Mouse (Mus musculus) kidney, postnatal 10 days (tissue): ENCODE data around the gene Adamts15.
A peak's percentile ranks its signal among the peaks of the same experiment; 100 is the strongest.

Source experiments
- DNase-seq: peaks from one replicate; pipeline ENCODE4 v3.0.0; 2021; ENCODE audit warnings: mixed read lengths

Adamts15 gene

DNA sequence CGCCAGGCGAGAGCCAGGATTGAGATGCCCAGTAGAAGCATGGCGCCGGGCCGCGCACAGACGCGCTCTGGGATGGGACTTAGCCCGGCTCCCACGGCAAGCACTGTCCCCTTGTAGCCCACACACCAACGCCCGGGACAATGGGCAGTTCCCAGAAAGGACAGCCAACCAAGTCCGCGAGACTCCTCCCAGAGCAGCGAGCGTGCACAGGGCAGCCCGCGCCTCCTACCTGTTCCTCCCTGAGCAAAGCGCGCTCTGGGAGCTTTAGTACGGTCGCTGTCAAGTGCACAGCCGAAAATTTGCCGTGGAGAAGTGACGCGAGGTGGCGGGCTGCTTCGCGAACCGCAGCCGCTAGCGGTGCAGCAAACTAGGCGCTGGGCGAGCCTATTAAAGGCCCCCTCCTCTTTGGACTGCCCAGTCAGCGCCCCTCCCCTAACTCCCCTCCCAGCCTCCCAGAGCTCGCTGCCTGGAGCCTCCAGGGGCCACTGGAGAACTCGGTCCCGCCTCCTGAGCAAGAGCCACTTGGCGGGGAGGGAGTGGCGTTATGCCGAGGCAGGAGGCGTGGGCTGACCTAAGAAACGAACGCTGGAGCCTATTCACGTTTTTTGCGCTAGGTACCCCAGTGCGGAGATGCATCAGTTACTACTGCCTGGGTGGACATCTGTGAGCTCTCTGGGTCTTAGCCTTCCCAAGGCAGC, at the start of gene Adamts15:
Gene Adamts15, minus strand, starts transcription at position 256 of the 698 bp plus-strand sequence.
- DNase-seq, result peak; percentile 87

DNA sequence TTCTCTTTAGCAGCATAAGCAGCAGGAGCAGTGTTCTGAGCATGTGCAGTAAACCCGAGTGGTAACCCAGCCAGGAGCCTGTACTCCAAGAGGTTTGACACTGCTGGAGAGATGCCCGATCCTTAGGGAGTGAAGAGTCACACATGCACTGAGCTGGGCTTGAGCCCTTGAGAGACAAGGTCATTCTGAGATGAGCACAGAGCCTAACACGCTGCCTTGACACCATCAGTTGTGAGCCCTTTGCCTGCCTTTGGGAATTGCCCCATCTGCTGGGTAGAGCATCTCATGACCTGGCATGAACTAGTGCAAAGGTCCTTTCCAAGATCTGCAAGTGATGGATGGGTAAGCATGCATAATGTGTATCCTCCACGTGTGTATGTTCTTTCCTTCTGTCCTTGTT, 49.7 kb upstream of the Adamts15 start:
- DNase-seq, result no peak

DNA sequence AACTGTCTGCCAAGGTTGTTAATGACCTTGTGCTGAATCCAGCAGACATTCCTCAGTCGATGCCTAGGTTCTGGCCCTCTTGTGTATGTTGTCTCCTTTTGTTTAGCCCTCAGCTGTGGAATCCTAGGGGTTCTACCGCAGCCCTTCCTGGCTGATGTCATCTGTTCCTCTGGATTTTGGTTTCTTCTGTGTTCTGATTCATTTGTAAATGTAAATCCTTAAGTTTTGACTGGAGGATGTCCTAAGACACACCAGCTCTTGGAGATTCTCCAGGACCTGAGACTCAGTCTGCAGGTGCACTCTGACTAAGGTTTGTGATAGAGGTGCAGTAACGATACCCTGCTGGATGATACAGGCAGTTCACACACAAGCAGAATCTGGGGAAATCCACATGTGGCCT, 47.7 kb upstream of the Adamts15 start:
- DNase-seq, result no peak

DNA sequence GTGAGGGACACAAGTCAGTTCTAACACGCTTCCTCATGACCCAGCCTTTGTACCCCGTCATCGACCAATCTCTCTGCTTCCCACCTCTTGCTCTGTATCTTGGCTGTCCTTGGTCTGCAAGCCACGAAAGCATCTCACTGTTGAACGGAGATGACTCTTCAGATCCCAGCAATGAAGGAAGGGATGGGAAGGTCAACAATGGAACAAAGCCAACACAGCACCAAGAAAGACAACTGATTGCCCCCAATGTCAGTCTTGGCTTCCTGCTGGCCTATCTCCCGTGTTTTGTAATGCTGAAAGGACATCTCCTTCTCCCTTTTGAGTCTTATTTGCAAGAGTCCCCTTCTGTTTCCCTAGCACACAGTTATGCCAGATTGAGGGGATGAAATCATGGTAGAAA, 45.9 kb upstream of the Adamts15 start:
- DNase-seq, result no peak

DNA sequence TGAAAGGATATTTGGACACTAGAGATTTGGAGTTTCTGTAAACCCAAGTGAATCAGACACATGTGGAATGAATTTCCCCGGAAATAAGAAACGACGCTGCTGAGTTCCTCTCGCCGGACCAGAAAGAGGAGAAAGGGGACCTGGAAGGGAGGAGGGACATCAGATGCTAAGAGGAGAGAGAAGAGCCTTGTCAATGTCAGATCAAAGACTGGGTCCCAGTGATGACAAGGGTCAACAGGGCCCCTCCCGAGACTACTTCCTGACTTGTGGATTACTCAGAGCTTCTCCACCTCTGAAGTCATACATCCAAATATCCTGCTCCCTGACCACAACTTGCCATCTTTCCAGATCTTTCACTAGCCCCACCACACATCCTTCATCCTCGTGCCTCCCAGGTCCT, 44.6 kb upstream of the Adamts15 start:
- no peak for DNase-seq

DNA sequence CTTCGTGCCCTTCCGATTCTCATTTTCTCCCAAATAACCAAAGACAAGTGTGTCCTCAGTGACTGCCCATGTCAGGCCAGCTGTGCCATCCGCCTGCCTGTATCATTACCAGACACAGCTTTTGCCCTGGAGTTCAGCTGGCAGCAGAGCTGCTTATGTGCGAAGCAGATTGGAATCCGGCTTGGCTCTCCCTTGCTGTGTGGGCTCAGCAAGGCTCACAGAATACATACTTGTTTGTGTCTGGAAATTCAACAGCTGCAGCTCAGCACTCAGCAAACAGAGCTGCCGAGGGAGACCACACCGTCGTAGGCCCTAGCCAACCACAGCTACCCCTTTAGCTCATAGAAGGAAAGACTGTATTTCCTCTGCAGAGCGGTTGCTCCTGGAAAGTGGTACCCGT, 42.4 kb upstream of the Adamts15 start:
- no peak for DNase-seq

DNA sequence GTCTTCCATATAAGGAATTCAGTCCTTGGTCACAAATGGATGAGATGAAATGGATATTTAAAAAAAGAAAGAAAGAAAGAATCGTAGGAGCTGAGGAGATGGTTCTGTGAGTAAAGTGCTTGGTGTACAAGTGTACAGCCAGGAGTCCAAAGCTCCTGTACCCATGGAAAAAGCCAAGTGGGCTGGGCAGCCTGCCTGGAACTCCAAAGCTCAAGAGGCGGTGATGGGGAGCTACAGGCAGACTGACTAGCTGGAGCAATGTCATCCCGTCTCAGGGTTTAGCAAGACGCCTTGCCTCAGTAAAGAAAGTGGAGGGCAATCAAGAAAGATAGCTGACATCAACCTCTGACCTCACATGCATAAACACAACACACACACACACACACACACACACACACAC, 41.5 kb upstream of the Adamts15 start:
- no peak for DNase-seq

DNA sequence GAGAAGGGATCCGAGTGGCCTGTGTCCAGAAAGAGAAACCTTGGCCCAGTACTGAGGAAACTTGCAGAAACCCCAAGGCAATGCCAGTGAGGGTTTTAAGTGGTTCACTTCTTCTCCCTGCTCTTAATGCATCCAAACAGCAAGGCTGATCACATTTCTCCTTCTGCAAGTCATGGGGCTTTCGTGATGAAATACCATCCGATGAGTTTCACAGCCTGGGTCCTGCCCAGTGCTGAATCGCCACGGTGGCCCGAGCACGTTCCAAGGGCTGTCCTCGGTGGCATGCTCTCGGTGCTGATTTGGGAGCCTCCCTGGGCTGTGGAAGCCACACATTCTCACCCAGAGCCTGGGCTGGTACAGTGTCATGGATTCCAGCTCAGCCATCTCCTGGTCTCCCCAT, 33.0 kb upstream of the Adamts15 start:
- DNase-seq, result no peak

DNA sequence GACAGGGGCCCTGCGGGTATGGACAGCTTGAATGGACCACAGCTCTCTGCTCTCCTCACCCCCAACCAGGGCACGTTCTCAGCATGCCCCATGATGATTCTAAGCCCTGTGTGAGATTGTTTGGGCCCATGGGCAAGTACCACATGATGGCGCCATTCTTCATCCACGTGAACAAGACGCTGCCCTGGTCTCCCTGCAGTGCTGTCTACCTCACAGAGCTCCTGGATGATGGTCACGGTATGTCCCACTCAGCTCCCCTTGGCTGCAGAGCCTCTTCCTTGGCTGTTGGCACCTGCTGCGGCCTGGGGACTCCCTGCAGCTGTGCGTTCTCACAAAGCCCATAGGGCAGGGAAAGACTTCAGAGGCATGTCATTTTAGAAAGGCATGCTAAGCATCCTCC, 31.0 kb upstream of the Adamts15 start:
- DNase-seq, result peak; percentile 34

DNA sequence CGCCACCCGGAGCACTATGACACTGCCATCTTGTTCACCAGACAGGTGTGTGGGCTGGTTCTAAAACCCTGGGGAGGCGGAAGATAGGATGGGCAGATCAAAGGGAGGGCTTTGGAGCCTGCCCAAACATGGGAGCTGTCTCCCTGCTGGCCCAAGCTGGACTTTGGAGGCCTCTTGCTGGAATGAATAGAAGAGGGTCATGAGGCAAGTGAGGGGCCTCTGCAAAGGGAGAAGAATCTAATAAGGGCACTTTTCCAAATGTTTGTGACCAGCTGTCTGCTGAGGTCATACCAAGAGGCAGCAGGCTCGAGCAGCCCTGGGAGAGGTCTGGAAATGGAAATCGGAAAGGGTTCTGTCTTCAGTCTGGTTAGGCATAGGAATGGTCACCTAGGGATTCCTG, 29.2 kb upstream of the Adamts15 start:
- DNase-seq, result no peak

DNA sequence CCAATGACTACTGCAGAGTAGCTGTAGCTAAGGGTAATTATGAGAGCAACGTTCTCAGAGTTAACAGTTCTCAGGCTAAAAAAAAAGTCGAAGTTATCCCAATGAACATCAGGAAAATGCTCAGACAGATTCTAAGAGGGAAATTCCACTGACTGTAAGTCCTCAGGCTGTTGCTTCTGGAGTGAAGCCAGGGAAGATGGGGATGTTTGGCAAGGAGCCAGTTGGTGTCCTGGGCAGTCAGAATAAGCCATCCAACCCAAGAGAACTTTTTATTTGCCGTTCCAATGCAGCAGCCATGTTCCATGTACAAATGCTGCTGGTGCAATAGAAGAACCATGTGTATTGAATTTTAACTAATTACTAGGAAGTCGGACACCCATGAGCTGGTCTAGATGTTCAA, 28.3 kb upstream of the Adamts15 start:
- DNase-seq, result peak; percentile 69

DNA sequence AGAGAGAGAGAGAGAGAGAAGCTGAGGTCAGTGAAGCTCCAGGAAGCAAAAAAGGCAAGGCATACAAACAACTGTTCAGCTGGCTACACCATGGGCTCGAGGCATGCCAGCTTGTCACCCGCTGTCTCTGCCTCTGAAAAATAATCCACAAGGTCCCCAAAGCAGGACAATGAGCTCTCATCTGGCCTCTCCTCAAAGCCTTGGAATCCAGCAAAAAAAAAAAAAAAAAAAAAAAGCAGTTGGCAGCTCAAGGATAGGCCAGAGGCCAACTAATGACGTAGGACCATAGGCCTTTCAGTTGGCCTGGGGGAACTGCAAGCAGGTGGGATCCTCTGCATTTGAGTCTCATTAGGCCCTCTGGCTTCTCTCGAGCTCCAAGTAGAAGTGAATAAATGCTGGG, 27.7 kb upstream of the Adamts15 start:
- no peak for DNase-seq

DNA sequence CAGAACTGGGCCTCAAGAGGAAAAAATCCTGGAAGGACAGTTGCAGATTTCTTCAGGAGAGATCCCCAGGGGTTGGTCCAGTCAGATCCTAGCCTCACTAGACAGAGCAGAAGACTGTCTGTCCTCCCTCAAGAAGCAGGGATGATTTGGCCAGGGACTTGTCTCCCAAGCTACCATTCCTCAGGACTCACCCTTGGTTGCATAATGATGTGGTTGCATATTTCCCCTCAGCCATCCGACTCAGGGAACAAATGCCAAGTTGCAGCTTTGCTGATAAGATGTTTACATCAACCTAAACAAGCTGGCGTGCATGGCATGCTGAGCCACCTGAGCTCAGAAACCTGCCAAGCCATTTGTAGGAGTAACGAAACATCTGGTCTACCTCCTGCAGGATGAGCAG, 27.2 kb upstream of the Adamts15 start:
- DNase-seq, result no peak

DNA sequence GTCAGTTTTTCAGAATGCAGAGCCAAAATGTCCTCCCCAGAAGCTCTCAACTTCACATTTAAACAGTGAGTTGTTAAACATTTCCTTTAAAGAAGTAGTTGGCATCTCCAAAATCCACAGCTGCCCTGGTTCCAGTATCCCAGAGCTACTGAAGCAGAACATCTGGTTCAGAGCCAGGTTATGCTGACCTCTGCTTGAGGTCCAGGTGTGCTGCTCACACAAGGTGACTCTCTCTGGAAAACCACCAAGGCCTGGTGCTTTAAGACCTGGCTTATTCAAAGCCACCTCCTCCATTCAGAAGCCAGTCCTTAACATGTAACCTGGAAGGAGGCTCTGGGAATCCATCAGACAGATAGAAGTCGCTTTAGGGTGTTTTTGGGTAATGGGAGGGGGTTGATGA, 23.0 kb upstream of the Adamts15 start:
- no peak for DNase-seq

DNA sequence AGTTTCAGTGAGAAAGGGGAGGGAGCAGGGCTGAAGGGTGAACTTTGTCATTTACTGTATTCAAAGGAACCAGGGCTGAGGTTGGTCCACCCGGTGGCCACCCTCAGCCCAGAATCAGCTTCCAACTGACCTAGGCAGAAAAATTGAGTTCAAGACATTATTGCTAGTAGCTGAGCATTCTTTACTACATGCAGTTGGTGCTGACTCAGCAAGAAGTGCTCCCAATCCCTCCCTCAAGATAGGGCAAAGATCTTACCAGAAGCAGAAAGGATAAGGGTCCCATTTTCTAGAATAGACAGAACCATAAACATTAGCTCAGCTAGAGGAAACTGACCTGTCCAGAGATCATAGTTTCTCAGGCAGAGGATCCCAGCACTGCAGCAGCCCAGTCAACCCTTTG, 22.0 kb upstream of the Adamts15 start:
- no peak for DNase-seq

DNA sequence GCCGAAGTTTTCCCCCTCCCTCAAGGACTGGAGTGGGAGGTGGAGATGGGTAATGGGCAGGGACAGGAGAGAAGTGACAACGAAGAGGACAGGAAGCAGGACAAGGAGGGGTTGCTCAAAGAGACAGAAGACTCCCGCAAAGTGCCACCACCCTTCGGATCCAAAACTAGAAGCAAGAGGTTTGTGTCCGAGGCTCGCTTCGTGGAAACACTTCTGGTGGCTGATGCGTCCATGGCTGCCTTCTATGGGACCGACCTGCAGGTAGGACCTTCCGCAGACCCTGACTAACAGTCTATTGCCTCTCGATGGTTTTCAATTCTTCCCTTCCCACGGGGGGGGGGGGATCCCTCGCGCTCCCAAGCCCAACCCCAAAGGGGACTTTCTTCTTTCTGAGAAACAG, 21.1 kb upstream of the Adamts15 start:
- DNase-seq, result peak; percentile 16

DNA sequence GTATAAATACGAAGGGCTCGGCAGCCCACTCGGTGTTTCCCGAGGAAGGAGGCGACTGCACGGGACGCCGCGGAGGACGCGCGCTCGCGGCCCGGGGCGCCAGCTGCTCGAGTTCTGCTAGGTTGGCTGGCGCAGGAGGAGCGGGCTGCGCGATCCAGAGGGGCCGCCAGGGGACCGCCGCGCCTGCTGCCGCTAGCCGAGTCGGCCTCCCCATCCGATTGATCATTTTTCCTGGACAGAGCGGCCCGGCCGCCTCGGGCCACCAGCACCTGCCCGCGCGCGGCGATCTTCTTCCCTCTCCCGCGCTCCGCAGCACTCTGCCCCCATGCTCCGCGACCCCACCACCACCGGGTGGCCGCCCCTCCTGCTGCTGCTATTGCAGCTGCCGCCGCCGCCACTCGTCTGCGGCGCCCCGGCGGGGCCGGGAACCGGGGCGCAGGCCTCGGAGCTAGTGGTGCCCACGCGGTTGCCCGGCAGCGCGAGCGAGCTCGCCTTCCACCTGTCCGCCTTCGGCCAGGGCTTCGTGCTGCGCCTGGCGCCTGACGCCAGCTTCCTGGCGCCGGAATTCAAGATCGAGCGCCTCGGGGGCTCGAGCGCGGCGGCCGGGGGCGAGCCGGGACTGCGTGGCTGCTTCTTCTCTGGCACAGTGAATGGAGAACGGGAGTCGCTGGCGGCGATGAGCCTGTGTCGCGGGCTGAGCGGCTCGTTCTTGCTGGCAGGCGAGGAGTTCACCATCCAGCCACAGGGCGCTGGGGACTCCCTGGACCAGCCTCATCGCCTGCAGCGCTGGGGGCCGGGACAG, 20.5 kb upstream of the Adamts15 start, which contains the start of gene Adamts8:
Gene Adamts8, plus strand, starts transcription at position 51 of the 802 bp plus-strand sequence.
- peak; percentile 69 for DNase-seq

DNA sequence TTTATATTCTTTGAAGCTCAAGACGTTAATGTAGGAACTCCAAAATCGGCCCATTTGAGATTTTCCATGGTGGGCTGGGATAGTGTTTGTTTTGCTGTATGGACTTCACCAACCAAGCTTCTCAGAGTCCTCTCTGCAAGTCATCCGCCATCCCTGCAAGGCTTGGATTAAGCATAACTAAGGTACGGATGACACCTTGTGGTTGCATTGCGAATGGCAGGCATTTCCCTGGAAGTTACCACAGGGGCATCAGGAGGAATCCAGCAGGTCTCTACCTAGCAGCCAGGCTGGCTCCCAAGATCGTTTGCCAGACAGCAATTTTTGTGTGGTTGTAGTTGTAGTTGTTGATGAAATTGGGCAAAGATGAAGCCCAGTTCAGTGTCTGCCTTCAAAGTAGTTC, 18.1 kb upstream of the Adamts15 start:
- DNase-seq, result peak; percentile 93

DNA sequence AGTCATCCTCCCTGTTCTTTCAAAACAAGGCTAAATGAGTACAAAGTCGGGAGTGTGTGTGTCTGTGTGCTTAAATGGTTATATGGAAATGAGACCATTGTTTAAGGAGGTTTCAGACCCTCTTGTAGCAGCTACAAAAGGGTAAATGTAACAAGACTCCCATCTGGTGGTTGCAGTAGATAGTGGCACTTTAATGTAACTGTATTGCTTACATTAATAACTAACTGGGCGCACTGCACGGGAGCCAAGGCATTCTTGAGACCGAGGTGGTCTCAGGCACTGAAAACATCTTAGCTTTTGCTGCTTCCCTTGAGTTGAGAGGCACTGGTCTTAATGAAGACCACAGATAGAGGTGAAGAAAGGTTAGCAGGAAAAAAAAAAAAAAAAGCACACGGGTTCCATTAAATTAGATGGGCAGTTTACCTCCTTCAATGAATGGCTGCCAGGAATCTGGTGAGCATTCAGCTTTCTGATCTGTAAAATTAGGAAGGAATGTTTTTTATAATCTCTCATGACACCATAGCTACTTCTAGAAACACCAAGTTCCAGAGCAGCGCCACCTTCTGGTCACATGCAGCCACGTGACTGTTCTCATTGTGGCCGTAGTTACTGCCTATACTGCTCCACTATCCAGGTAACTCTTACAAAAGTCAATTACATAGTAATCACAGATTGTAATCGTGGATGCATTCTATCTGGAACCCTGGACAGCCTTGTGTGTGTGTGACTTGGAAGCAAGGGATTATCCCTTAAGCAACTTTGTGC, 14.6 kb upstream of the Adamts15 start:
- DNase-seq, result peak; percentile 81

DNA sequence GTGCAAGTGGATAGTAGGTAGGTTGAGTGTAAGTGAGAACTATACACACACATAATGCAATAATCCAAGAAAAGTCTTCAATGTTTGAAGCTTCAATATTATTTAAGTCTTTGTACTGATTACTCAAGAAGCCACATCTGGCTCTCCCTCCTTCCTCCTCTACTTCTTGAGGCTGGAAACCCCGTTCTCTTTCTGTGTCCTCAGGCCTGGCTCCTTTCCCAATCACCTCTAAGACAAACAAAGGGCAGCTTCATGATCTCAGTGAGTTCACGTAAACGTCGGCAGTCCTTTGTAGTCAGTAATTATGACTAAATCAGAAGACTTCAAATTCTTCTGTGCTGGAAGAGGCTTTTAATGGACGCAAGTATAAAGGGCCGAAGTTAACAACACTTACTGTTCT, 12.6 kb upstream of the Adamts15 start:
- no peak for DNase-seq

DNA sequence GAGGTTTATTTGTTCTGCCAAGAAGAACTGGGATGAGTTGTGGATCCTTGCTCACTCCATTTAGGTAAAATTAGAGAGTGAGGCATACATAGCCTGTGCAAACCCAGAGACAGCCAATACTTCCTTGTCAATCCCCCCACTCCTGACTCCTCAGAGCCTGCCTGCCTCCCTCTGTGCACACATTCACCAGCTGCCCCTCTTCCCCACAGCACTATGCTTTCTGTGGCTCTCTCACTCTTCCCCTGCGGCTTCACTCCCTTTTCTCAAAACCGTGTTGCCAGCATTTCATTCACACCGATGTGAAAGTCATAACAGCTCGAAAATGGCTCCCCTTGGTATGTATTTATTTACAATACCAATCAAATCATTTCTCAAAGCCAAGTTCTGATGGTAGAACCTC, 10.1 kb upstream of the Adamts15 start:
- no peak for DNase-seq

DNA sequence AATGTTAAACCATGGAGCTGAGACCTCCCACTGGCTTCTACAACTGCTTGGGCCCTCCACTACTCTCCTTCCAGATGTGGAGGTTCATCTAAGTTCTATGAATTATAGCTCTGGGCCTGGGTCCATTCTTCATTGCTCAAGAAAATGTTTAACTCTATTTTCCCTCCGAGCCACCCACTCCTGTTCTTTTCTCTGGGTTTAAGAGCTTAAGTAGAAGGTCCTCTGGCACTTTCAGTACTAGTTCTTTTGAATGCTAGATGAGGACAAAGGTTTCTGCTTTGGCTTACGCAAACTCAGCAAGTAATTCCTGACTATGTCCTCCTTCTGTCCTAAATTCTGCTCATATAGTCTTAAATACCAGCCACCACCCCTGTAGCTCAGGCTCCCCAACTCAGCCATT, 6.5 kb upstream of the Adamts15 start:
- no peak for DNase-seq

DNA sequence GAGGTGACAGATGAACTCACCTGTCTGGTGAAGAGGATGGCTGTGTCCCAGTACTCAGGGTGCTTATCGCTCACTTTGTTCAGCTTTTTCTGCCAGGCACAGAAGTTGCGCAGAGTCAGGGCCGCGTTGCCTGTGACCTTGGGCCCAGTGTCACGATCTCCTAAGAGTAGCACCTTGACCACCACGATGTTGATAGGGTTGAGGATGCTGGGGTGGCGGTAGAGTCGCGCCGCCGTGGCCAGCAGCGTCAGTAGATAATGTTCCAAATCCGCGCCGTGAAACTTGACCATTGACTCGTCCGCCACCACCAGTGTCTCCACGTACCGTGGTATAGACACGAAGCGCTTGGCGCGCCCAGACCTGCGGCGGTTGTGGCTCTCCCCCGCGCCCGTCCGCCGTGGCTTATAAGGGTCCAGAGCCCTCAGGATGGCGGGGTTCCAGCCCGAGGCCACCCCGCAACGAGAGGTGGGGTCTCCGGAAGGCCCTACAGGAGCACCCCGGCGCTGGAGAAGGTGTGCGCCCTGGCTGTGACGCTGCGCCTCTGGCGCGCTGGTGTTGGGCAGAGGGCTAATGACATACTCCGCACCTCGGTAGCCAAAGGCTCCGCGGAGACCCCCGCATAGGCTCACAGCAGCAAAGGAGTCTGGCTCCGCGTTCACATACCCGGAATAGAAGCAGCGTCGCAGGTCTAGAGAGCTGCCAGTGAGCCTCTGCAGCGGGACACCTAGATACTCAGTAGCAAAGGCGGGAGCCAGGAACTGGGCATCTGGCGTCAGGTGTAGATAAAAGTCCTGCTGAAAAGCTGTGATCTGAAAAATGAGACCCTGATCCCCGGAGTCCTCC, 770 bp downstream of the Adamts15 start:
- DNase-seq, result peak; percentile 32
